Comparison of ENCODE assay signal across 17 mouse cellular contexts in genomic region chr19:58011636-58012035, GRCm38 (mm10).
"Had no signal": no experiment of that assay in that cellular context is flagged by ENCODE, and none has a peak within 500 bp of the region (broad histone marks: within the 10 kb centered on the region; RNA-seq: fewer than 3 reads in every experiment).

No protein-coding gene starts in this region.

- DNase-seq: cerebellum, adult 2 months; cerebellum, adult 8-10 months; cerebellum, adult 9-10 months; cerebellum, adult 9-11 months; cerebellum, postnatal 10 days; cerebellum, postnatal 14 days; cerebellum, postnatal 25 days; cerebellum, postnatal 36 days; embryo, embryonic 11 days; forebrain, postnatal 0 days; gastrocnemius, adult 2 months; gastrocnemius, postnatal 10 days; gastrocnemius, postnatal 14 days; gastrocnemius, postnatal 25 days; gastrocnemius, postnatal 36 days; heart, adult 18-20 months; heart, adult 2 months had no signal
